Mouse (Mus musculus) stomach, embryonic 16.5 days (tissue): ENCODE data around the gene Hist1h4a. TPM values are rescaled to one million over a fixed set of nuclear protein-coding genes. Genes with fewer than 3 reads are reported as not detected.
"Not testable (repeated sequence)": the region's sequence is repeated elsewhere in the genome, so short reads cannot be mapped to it uniquely, and the experiment has no call there.

Experiments
- ATAC-seq: fragments of 200-750 bp; cut with Nextera tagmentation; 2 replicates; pipeline ENCODE4 v1.8.0; 2017; ENCODE audit warnings: moderate number of reproducible peaks, moderate TSS enrichment; ENCODE audit not compliant: insufficient read depth, low FRiP score
- H3K27ac ChIP-seq: fragments of 300-500 bp; sonication (generic); 2 replicates; pipeline ENCODE4 v1.5.1; 2014; ENCODE audit warnings: low read length
- H3K27me3 ChIP-seq: fragments of 300-500 bp; sonication (generic); 2 replicates; pipeline ENCODE4 v1.6.1; 2014; ENCODE audit warnings: low read length, control low read depth, mixed read lengths; ENCODE audit not compliant: control insufficient read depth, insufficient read depth
- H3K36me3 ChIP-seq: fragments of 300-500 bp; sonication (generic); 2 replicates; pipeline ENCODE4 v1.6.1; 2014; ENCODE audit warnings: low read length; ENCODE audit not compliant: control insufficient read depth, insufficient read depth
- H3K4me1 ChIP-seq: fragments of 300-500 bp; sonication (generic); 2 replicates; pipeline ENCODE4 v1.6.1; 2014; ENCODE audit warnings: low read length, control low read depth, mixed read lengths; ENCODE audit not compliant: control insufficient read depth, insufficient read depth
- H3K4me2 ChIP-seq: fragments of 300-500 bp; sonication (generic); 2 replicates; pipeline ENCODE4 v1.6.1; 2014; ENCODE audit warnings: low read depth, low read length, mixed read lengths
- H3K4me3 ChIP-seq: fragments of 300-500 bp; sonication (generic); replicated peaks from 2 replicates; pipeline ENCODE4 v1.5.1; 2014; ENCODE audit warnings: mild to moderate bottlenecking, low read length
- H3K9ac ChIP-seq: fragments of 300-500 bp; sonication (generic); 2 replicates; pipeline ENCODE4 v1.6.1; 2014; ENCODE audit warnings: low read length
- H3K9me3 ChIP-seq: fragments of 300-500 bp; sonication (generic); replicated peaks from 2 replicates; pipeline ENCODE4 v1.6.1; 2016; ENCODE audit warnings: low read length, control low read depth; ENCODE audit not compliant: control insufficient read depth
- WGBS: fragments of 180-500 bp; shearing (Covaris S2); extraction: QIAGEN DNeasy Blood & Tissue Kit; methylation state at CpG from one replicate; pipeline ENCODE4 v1.1.7; 2014; 5-methylcytosine and 5-hydroxymethylcytosine counted together
- polyA plus RNA-seq: library from polyadenylated mRNA; unstranded; fragments of >200 nt; fragmentation: Nextera tagmentation; extraction: Ambion mirVana; gene quantifications from 2 replicates; pipeline ENCODE4 v1.2.1, GENCODE M21; 2015

Hist1h4a gene
- polyA plus RNA-seq, 1 experiment from 2014 or later: 0.28 TPM

DNA sequence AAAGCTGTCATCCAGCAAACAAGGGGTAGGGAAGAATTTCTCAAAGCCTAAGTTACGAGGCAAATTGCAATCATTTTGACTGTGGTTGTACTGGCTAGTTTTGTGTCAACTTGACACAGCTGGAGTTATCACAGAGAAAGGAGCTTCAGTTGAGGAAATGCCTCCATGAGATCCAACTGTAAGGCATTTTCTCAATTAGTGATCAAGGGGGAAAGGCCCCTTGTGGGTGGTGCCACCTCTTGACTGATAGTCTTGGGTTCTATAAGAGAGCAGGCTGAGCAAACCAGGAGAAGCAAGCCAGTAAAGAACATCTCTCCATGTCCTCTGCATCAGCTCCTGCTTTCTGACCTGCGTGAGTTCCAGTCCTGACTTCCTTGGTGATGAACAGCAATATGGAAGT, 8.6 kb upstream of the Hist1h4a start, which contains the start of gene Trim38:
Gene Trim38, plus strand, starts transcription at position 301 of the 400 bp plus-strand sequence.
- 77% methylated on average over 2 of the region's 2 CpGs for WGBS
- H3K4me1 ChIP-seq, H3K4me2 ChIP-seq: not testable (repeated sequence)

DNA sequence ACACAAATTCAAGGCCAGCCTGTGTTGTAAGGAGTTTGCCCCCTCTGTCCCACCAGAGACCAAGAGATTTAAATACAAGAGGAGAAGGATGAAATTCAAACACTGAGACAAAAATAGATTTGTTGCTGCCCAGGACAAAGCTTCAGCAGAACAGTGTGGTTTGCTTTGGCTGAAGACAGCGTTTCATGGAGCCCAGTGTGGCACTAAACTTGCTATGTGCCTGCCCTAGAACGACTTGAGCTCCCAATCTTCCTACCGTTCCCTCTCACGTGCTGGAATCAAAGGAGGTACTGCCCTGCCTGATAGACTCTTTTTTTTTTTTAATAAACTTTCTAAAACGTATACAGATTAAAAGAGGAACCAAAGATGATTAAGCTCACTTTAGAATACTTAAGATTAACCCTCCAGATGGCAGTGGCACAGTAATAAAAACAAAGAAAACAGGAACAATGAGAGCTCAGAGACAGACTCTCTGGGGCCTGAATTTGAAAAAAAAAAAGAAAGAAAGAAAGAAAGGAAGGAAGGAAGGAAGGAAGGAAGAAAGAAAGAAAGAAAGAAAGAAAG, 7.9 kb upstream of the Hist1h4a start:
- H3K27me3 ChIP-seq: no peaks in the 10 kb centered on the region
- H3K27ac ChIP-seq: no peak overlapping the region
- H3K9ac ChIP-seq: no peak overlapping the region
- no peaks in the 10 kb centered on the region for H3K9me3 ChIP-seq
- H3K4me1 ChIP-seq: peaks cover 6% of the 10 kb centered on the region
- H3K4me3 ChIP-seq: no peak overlapping the region
- H3K4me2 ChIP-seq: no peak overlapping the region
- WGBS: 49% methylated on average over 5 of the region's 5 CpGs
- no peaks in the 10 kb centered on the region for H3K36me3 ChIP-seq
- ATAC-seq: no peak

More for the DNA sequence above, 8.6 kb upstream of the Hist1h4a start, which contains the start of gene Trim38:
- not testable (repeated sequence) for H3K4me3 ChIP-seq, ATAC-seq, H3K9ac ChIP-seq, H3K27me3 ChIP-seq, H3K9me3 ChIP-seq, H3K36me3 ChIP-seq, H3K27ac ChIP-seq

DNA sequence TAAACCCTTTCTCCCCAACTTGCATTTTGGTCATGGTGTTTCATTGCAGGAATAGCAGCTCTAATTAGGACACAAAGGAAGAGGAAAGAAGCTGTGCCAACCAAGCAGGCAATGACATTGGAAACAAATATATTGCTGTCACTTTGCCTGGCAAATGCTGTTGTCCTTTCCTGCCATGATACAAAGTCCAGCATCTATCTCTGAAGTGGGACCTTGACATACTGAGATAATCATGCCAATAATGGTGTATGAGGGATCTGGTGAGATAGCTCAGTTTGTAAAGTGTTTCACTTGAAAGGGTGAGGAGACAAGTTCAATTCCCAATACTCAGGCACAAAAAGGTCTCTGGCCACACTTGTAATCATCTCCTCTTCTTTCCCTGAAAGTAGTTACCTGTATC, 5.7 kb upstream of the Hist1h4a start:
- ATAC-seq: no peak
- Histone ChIP-seq H3K4me1 (peaks cover 13% of the 10 kb centered on the region), H3K9me3 (no peaks in the 10 kb centered on the region), H3K27ac (no peak overlapping the region), H3K4me2 (no peak overlapping the region), H3K9ac (no peak overlapping the region), H3K36me3 (no peaks in the 10 kb centered on the region), H3K27me3 (no peaks in the 10 kb centered on the region), H3K4me3 (no peak overlapping the region)

DNA sequence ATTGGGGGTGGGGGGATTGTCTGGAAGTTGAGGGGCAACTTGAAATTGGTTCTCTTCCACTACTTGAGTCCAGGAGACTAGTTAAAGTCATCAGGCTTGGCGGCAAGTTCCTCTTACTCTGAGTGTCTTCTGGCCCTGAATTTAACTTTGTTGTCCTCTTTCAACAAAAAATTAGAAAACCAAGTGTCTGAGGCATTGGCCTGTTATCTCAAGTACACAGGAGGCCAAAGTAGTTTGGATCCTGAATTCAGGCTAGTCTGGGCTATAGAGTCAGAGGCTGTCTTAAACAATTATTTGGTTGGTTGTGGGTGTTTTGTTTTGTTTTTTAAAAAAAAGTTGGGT, 4.1 kb upstream of the Hist1h4a start:
- Histone ChIP-seq H3K9me3 (no peaks in the 10 kb centered on the region), H3K4me1 (peaks cover 13% of the 10 kb centered on the region), H3K27me3 (no peaks in the 10 kb centered on the region), H3K27ac (no peak overlapping the region), H3K9ac (no peak overlapping the region), H3K4me3 (no peak overlapping the region), H3K4me2 (no peak overlapping the region), H3K36me3 (no peaks in the 10 kb centered on the region)
- 58% methylated on average over 1 of the region's 1 CpGs for WGBS
- ATAC-seq: no peak

DNA sequence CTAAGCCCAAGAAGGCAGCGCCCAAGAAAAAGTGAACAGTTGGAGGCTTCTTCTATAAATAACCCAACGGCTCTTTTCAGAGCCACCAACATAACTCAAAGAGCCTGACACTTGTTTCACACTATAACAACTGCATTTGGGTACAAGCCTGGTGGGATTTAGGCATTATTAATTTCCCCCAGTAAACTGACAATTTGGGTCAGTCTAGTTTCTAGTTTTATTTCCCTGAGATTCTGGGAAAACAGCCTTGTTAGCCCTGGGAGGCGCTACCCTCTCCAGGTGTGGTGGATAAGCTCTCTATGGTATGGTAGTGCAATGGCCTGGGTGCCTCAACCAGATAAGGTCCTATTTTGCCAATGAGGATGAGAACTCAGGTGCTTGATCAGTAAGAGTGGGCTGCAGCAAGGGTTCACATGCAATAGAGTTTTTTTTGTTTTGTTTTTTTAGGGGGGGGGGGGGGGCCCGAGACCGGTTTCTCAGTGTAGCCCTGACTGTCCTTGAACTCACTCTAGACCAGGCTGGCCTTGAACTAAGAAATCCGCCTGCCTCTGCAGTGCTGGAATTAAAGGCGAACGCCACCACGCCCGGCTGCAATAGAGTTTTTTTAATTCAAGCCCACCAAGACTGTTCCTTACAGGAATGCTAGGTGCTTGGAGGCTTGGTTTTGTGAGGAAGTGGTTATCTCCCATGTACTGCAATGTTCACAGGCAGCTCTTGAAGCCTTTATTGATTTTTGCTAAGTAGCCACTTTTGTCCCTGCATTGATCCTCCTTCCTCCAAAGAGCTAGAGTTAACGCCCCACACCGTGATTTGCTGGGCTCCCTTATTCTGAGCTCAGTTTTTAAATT, 3.5 kb upstream of the Hist1h4a start:
- no peak for ATAC-seq
- WGBS: 37% methylated on average over 10 of the region's 12 CpGs
- Histone ChIP-seq H3K9ac (peak overlapping the region; percentile 80), H3K27me3 (no peaks in the 10 kb centered on the region), H3K4me1 (peaks cover 13% of the 10 kb centered on the region), H3K4me3 (peak overlapping the region; percentile 59), H3K4me2 (peak overlapping the region; percentile 75), H3K9me3 (no peaks in the 10 kb centered on the region), H3K36me3 (no peaks in the 10 kb centered on the region), H3K27ac (peak overlapping the region; percentile 98)

DNA sequence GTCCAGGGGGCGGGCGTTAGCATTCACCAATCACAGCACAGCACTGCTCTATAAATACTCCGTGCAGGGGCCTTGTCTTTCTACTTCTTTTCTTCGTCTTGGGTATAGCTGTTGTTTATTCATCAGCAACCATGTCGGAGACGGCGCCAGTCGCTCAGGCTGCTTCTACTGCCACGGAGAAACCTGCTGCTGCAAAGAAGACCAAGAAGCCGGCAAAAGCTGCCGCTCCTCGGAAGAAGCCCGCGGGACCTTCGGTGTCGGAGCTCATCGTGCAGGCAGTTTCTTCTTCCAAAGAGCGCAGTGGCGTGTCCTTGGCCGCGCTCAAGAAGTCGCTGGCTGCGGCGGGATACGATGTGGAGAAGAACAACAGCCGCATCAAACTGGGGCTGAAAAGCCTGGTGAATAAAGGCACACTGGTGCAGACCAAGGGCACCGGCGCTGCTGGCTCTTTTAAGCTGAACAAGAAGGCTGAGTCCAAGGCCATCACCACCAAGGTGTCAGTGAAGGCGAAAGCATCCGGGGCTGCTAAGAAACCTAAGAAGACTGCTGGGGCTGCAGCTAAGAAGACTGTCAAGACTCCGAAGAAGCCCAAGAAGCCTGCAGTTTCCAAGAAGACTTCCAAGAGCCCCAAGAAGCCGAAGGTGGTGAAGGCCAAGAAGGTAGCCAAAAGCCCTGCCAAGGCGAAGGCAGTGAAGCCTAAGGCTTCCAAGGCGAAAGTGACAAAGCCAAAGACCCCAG, 2.7 kb upstream of the Hist1h4a start, which contains the start of gene Hist1h1a:
Gene Hist1h1a, plus strand, starts transcription at position 81 of the 738 bp plus-strand sequence.
- H3K4me3 ChIP-seq: peak within 1 kb of the TSS; percentile 59
- 3% methylated on average over 34 of the region's 34 CpGs for WGBS
- ATAC-seq: peak; percentile 78
- no peaks in the 10 kb centered on the region for H3K9me3 ChIP-seq
- H3K4me2 ChIP-seq: peak within 1 kb of the TSS; percentile 75
- no peaks in the 10 kb centered on the region for H3K36me3 ChIP-seq
- no peaks in the 10 kb centered on the region for H3K27me3 ChIP-seq
- H3K27ac ChIP-seq: peak within 1 kb of the TSS; percentile 98
- H3K9ac ChIP-seq: peak within 1 kb of the TSS; percentile 80
- H3K4me1 ChIP-seq: peaks cover 13% of the 10 kb centered on the region

DNA sequence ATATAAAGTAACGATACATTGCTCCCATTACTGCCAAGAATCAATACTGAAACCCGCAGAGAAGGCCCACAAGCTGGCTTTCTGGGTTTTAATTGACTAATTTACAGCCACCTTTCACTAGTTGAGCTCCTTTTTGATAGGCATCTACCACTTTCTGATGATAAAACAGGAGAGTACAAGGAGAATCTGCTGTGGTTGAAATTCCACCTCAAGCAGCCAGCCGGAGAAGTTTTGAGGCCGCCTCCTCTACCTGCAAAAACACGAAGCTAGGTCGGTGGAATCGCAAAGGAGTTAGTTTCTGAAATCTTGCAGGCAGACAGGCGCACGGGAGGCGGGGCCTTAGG, 2.2 kb upstream of the Hist1h4a start:
- Histone ChIP-seq H3K4me1 (peaks cover 13% of the 10 kb centered on the region), H3K4me2 (peak overlapping the region; percentile 75), H3K9me3 (no peaks in the 10 kb centered on the region), H3K9ac (peak overlapping the region; percentile 80), H3K27me3 (no peaks in the 10 kb centered on the region), H3K36me3 (no peaks in the 10 kb centered on the region), H3K27ac (peak overlapping the region; percentile 98), H3K4me3 (peak overlapping the region; percentile 59)
- ATAC-seq: no peak
- WGBS: under 1% methylated on average over 10 of the region's 10 CpGs

DNA sequence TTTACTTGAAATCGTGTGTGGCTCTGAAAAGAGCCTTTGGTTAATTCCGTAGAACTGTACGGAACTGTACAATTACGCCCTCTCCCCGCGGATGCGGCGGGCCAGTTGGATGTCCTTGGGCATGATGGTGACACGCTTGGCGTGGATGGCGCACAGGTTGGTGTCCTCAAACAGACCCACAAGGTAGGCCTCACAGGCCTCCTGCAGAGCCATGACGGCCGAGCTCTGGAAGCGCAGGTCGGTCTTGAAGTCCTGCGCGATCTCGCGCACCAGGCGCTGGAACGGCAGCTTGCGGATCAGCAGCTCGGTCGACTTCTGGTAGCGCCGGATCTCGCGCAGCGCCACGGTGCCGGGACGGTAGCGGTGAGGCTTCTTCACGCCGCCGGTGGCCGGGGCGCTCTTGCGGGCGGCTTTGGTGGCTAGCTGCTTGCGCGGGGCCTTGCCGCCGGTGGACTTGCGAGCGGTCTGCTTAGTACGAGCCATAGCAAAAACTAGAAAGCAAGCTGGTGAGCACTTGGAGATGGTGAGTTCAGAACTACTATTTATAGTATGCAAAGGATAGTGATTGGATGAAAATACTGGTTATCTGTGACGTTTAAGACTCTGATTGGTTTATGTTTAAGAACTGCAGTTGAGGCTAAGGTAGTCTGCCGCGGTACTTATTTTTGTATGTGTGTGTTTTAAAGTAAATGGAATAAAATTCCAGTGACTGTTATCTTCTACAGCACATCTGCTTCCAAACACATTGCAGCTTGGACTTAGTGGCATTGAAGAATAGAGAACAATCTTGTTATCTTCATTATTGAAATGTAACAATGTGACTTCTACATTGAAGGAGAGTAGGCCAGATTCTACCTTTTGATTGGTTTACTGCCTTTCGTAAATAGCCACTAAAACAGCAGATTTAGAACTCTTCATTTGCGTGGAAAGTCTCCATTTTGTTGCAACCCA, 1.1 kb upstream of the Hist1h4a start, which contains the start of gene Hist1h3a:
Gene Hist1h3a, minus strand, starts transcription at position 516 of the 951 bp plus-strand sequence.
- H3K9ac ChIP-seq: peak within 1 kb of the TSS; percentile 80
- H3K9me3 ChIP-seq, H3K27me3 ChIP-seq, H3K36me3 ChIP-seq: not testable (repeated sequence)
- peak within 1 kb of the TSS; percentile 98 for H3K27ac ChIP-seq
- peak within 1 kb of the TSS; percentile 59 for H3K4me3 ChIP-seq
- peaks cover 17% of the 10 kb centered on the region for H3K4me1 ChIP-seq
- peak within 1 kb of the TSS; percentile 75 for H3K4me2 ChIP-seq
- ATAC-seq: peak; percentile 54
- WGBS: under 1% methylated on average over 32 of the region's 52 CpGs
